Mouse (Mus musculus) olfactory bulb, adult 2 months (tissue): ENCODE results near the gene Hbq1a. TPM values are rescaled to one million over a fixed set of nuclear protein-coding genes. Genes with fewer than 3 reads are reported as not detected.

ENCODE experiments used
- H3K27ac ChIP-seq: fragments of 200-500 bp; 2 replicates; pipeline ENCODE4 v1.5.1; 2012; ENCODE audit warnings: low read depth, low read length; ENCODE audit not compliant: insufficient read depth
- H3K4me1 ChIP-seq: fragments of 200-500 bp; 2 replicates; pipeline ENCODE4 v1.6.1; 2012; ENCODE audit warnings: low read length; ENCODE audit not compliant: control insufficient read depth, insufficient read depth
- H3K4me3 ChIP-seq: fragments of 200-500 bp; 2 replicates; pipeline ENCODE4 v1.5.1; 2012; ENCODE audit warnings: mild to moderate bottlenecking, low read depth, low read length, moderate library complexity; ENCODE audit not compliant: insufficient read depth
- CTCF ChIP-seq: fragments of 200-500 bp; IDR thresholded peaks from 2 replicates; pipeline ENCODE4 v1.5.1; 2012; ENCODE audit warnings: low read depth, mild to moderate bottlenecking, low read length, moderate library complexity; ENCODE audit not compliant: insufficient read depth
- POLR2A ChIP-seq: fragments of 200-500 bp; IDR thresholded peaks from 2 replicates; pipeline ENCODE4 v1.6.1; 2012; ENCODE audit warnings: mild to moderate bottlenecking, low read depth, low read length, moderate library complexity; ENCODE audit not compliant: insufficient read depth
- WGBS: fragments of 180-500 bp; shearing (Covaris S2); methylation state at CpG from one replicate; pipeline ENCODE4 v1.1.7; 2018; 5-methylcytosine and 5-hydroxymethylcytosine counted together
- polyA plus RNA-seq: library from polyadenylated mRNA; stranded (reverse); fragments of >200 nt; gene quantifications from 2 replicates; pipeline ENCODE4 v1.2.4, GENCODE M21; 2012; ENCODE audit warnings: low replicate concordance; ENCODE audit not compliant: missing spikeins, insufficient read depth, insufficient read length

Hbq1a gene
- polyA plus RNA-seq, 1 experiment: not detected

DNA sequence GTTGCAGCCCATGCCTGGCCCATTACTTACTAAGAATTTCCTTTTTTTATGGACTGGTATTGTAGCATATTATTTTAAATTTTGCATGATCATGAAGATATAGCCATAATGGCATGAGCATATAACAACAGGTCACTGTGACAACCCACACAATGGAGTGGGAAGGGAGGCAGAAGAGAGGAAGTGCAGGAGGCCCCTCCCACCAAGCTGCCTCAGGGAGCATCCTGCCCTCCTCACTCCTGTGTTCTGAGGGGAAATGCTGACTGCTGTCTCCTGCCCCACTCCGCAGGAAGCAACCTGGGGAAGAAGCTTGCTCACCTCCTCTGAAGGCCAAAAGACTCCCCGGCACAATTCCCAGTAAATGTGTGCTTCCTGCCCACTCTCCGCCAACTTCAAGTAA is 10.1 kb downstream of the Hbq1a start:
- no peak overlapping the region for H3K27ac ChIP-seq
- no peaks in the 10 kb centered on the region for H3K4me1 ChIP-seq
- no peak overlapping the region for H3K4me3 ChIP-seq
- no peak for TF ChIP-seq POLR2A
- TF ChIP-seq CTCF: no peak
- 83% methylated on average over 3 of the region's 3 CpGs for WGBS

DNA sequence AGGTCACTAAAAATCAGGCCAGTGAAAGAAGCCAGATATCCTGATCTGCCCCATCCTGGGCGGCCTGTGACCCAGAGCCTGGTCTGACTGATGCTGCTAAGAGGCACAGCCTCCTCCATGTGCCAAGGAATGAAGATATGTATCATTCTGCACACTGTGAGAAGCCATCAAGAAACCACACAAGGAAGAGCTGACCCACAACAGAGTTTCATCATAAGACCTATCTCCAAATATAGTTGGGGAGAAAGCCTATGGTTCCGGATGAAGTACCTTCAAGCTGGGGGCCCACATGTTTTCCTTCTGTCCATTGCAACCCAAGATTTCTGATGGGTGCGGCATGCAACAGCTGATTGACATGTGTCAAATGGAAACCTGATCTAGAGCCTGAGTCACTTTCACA is 16.1 kb downstream of the Hbq1a start:
- Histone ChIP-seq H3K4me3 (no peak overlapping the region), H3K4me1 (no peaks in the 10 kb centered on the region), H3K27ac (no peak overlapping the region)
- WGBS: 94% methylated on average over 3 of the region's 3 CpGs
- no peak for TF ChIP-seq POLR2A
- no peak for TF ChIP-seq CTCF

DNA sequence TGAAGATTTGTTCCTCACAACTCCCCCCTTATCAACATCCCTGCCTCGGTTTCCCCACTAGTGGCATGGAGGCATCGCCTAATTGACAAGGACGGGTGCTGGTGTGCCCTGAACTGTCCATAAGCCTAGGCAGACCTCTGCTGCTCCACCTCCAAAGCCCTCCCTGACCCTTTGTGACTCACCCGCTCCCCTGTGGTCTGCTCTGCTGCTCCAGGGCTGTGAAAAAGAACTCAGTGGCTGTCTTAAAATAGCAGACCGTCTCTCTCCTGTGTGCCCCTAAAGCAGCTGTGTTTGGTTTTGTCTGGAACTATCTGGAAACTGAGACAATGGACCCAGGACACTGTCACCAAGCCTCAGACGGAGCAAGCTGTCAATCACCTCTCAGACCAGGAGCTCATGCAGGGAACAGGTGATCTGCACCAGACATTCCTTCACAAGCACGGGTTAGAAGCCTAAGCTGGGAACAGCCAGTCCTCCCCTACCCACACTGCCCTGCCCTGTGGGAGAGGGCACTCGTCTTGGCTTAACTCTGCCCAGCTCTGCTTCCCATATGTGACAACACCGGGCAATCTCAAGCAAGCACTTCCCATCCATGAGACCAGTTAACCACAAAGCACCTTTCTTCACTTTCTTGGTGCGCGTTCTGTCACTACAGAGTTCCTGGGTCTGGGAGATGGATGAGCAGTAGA is 20.8 kb downstream of the Hbq1a start:
- H3K4me3 ChIP-seq: no peak overlapping the region
- WGBS: 69% methylated on average over 11 of the region's 11 CpGs
- no peak for TF ChIP-seq POLR2A
- no peak for TF ChIP-seq CTCF
- H3K27ac ChIP-seq: no peak overlapping the region
- peaks cover 3% of the 10 kb centered on the region for H3K4me1 ChIP-seq

DNA sequence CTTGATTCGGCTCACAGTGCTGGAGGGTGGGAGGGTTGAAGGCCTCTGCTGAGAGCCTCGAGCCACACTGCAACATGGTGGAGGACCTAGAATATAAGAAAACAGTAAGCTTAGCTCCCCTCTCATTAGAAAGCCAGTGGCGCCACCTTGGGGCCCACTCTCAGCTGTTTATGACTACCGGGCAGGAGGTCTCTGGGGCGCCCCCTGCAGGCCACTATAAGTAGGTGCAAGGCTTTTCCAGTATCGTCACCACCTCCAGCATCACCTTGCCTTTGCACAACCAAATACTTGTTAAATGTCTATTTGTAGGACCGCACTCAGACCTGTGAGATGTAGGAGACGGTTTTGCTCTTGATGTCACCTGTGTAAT is 21.3 kb downstream of the Hbq1a start:
- H3K4me1 ChIP-seq: peaks cover 3% of the 10 kb centered on the region
- no peak overlapping the region for H3K27ac ChIP-seq
- H3K4me3 ChIP-seq: no peak overlapping the region
- no peak for TF ChIP-seq POLR2A
- TF ChIP-seq CTCF: peak; percentile 69
- 37% methylated on average over 8 of the region's 8 CpGs for WGBS

DNA sequence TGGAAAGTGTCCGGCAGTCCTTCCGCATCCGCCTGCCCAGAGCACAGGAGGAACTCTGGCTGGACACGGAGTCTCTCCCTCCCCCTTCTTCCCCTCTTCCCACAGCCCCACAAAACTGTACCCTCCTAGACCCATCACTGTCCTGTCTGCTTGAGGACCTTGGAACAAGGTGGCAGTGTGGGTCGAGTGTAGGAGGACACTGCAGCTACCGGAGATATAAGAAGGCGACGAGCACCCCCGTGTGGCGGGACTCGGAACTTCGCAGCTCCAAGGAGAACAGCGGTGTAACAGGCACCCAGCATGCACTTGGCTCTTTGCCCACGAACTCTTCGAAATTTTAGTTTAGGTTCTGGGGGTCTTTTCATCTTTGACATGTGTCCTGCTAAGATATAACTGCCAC is 24.7 kb downstream of the Hbq1a start:
- Histone ChIP-seq H3K4me3 (no peak overlapping the region; the same call in 1 of the 2 replicates), H3K4me1 (peaks cover 3% of the 10 kb centered on the region), H3K27ac (no peak overlapping the region)
- TF ChIP-seq CTCF (peak; percentile 94), POLR2A (no peak)
- 9% methylated on average over 15 of the region's 15 CpGs for WGBS

DNA sequence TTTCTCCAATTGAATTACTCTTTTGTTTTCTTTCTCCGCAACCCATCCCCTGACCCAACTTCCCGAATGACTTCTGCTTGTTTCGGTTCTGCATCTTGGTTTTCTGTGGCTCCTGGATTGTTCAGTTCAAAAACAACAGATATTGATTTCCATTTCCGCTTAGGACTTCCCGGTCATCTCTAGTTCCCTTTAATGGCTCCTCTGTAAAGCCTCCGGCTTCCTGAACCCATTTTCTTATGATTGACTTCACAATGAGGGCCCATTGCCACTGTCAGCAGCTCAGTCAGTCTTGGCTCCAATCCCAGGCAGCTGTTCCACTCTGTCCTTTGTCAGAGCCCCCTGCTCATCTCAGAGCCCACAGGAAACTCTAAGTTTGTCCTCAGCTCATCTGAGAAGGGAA is 31.2 kb downstream of the Hbq1a start:
- H3K27ac ChIP-seq: no peak overlapping the region; the same call in 1 of the 2 replicates
- no peak overlapping the region for H3K4me3 ChIP-seq
- TF ChIP-seq CTCF: no peak
- TF ChIP-seq POLR2A: no peak
- 0 out of 2 replicates have a peak, but pooled peaks cover 4% of the 10 kb centered on the region for H3K4me1 ChIP-seq
- 36% methylated on average over 6 of the region's 6 CpGs for WGBS

DNA sequence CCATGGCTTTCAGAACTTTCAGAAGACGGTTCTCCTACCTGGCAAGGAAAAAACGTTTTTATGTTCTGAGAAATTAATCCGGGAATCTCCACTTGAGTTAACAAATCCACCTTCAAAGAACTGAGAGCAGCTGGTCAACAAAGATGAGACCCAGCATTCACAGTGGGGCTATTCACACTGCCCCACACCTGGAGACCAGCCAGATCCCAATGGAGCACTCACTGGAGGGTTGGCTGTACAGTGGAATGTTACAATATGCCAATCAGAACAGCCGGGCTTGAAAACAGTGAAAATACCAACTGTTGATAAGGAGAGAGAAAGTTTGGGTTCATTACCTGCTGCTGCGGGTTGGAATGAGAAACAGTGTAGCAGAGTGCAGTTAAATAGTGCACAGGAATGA is 32.0 kb downstream of the Hbq1a start:
- TF ChIP-seq CTCF: no peak
- no peak for TF ChIP-seq POLR2A
- no peak overlapping the region for H3K27ac ChIP-seq
- 0 out of 2 replicates have a peak, but pooled peaks cover 4% of the 10 kb centered on the region for H3K4me1 ChIP-seq
- 42% methylated on average over 5 of the region's 5 CpGs for whole genome bisulfite sequencing
- no peak overlapping the region for H3K4me3 ChIP-seq

DNA sequence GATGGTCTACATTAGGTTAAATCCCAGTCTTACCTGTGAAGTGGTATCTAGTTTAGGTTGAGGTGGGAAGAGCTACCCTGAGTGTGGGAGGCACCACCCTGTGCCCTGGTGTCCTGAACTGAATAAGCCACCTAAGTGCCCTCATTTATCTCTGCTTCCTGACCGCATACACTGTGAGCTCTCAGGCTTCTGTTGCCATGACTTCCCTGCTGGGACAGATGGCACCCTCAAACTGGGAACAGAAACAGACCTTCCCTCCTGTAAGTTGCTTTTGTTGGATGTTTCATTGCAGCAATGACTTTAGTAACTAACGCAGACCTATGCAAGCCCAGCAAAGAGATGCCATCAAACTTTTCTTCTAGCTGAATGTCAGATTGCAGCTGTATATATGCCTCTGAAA is 33.4 kb downstream of the Hbq1a start:
- TF ChIP-seq POLR2A (no peak), CTCF (no peak)
- Histone ChIP-seq H3K27ac (no peak overlapping the region), H3K4me3 (no peak overlapping the region), H3K4me1 (0 out of 2 replicates have a peak, but pooled peaks cover 4% of the 10 kb centered on the region)
- WGBS: 87% methylated on average over 2 of the region's 2 CpGs

DNA sequence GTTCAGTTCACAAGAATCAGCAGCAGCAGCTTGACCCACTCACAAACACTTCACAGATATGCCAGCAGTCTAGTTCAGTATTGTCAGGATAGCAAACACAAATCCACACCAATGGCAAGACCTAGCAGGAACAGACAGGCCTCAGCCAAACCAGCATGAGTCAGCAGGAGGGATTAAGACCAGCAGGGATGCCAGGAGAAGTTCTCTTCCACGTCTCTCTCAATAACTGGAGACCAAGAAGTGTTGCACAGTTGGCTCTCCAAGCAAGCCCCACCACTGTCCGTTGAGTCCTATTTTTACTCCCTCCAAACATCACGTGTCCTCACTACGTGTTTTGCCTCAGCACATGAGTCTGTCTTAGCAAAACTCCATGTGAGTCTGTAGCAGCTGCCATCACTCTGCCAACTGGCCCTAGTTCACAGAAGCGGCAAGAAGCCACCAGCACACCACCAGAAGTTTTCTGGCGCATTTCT is 36.6 kb downstream of the Hbq1a start:
- 89% methylated on average over 6 of the region's 6 CpGs for WGBS
- TF ChIP-seq POLR2A (no peak), CTCF (no peak)
- no peaks in the 10 kb centered on the region for H3K4me1 ChIP-seq

More for the DNA sequence above, 36.6 kb downstream of the Hbq1a start:
- H3K4me3 ChIP-seq: no peak overlapping the region
- no peak overlapping the region for H3K27ac ChIP-seq
